ENCODE assay signal across 8 mouse cellular contexts in genomic region chr17:5748501-5748894, GRCm38 (mm10).
DNase-seq lines count a peak whose midpoint lies in the region; ATAC-seq lines count a peak whose summit lies in the region.

No protein-coding gene starts in this region.

- peaks cover 3% of the 10 kb centered on the region; the same call in 1 of the 2 replicates for H3K4me1 ChIP-seq in heart, embryonic 16.5 days (ENCODE audit: control insufficient read depth, insufficient read depth, low read length)
- peaks cover 8% of the 10 kb centered on the region for H3K4me1 ChIP-seq in forebrain, embryonic 12.5 days

- no peak overlapping the region for H3K4me3 ChIP-seq in heart, embryonic 16.5 days (ENCODE audit: low read length)
- H3K4me3 ChIP-seq in forebrain, embryonic 12.5 days (replicated peaks), result no peak overlapping the region

- H3K36me3 ChIP-seq in heart, embryonic 16.5 days (ENCODE audit: control insufficient read depth, insufficient read depth), result no peaks in the 10 kb centered on the region
- H3K36me3 ChIP-seq in forebrain, embryonic 12.5 days (replicated peaks), result no peaks in the 10 kb centered on the region

- 1% methylated on average over 4 of the region's 4 CpGs for WGBS in heart, embryonic 16.5 days
- WGBS in forebrain, embryonic 12.5 days, result 5% methylated on average over 4 of the region's 4 CpGs

- H3K27ac ChIP-seq in heart, embryonic 16.5 days (ENCODE audit: low read length), result no peak overlapping the region
- no peak overlapping the region for H3K27ac ChIP-seq in forebrain, embryonic 12.5 days

- 0 out of 2 replicates have a peak overlapping the region, but pooled peaks have one; percentile 15 for H3K4me2 ChIP-seq in heart, embryonic 16.5 days (ENCODE audit: low read depth, low read length)
- H3K4me2 ChIP-seq in forebrain, embryonic 12.5 days, result no peak overlapping the region

- no peak for ATAC-seq in heart, embryonic 16.5 days (replicated peaks; ENCODE audit: extremely low read depth, insufficient read depth, low FRiP score)
- no peak for ATAC-seq in forebrain, embryonic 12.5 days (ENCODE audit: low FRiP score)

- H3K9me3 ChIP-seq in heart, embryonic 16.5 days (replicated peaks; ENCODE audit: control insufficient read depth, low read length), result no peaks in the 10 kb centered on the region
- H3K9me3 ChIP-seq in forebrain, embryonic 12.5 days, result no peaks in the 10 kb centered on the region

- H3K9ac ChIP-seq in heart, embryonic 16.5 days (ENCODE audit: low read length), result no peak overlapping the region
- no peak overlapping the region for H3K9ac ChIP-seq in forebrain, embryonic 12.5 days

- DNase-seq in heart, adult 9 months (ENCODE audit: low spot score in 2 of 2), result no peak
- peak; percentile 66 for DNase-seq in thymus, postnatal 0 days (ENCODE audit: low spot score)
- no peak for DNase-seq in thymus, postnatal 36 days
- DNase-seq in cerebellum, postnatal 14 days, result peak; percentile 67 to 73
- peak; percentile 43 for DNase-seq in retina, adult 2 months (ENCODE audit: low read depth, low spot score)
- no peak for DNase-seq in layer of hippocampus, adult 9-10 months (ENCODE audit: low spot score)

- H3K27me3 ChIP-seq in heart, embryonic 16.5 days (ENCODE audit: control insufficient read depth, insufficient read depth, low read length), result no peaks in the 10 kb centered on the region
- peaks cover 11% of the 10 kb centered on the region; the same call in 1 of the 2 replicates for H3K27me3 ChIP-seq in forebrain, embryonic 12.5 days

Comparison
In these comparisons a context has a peak if more than half of its experiments do, and no peak if none do; other contexts are left out.
1. DNase-seq: peak in thymus, postnatal 0 days (single experiment), cerebellum, postnatal 14 days (2 of 2) and retina, adult 2 months (single experiment); none in heart, adult 9 months (0 of 2), thymus, postnatal 36 days (0 of 2) and layer of hippocampus, adult 9-10 months (single experiment).